Comparison of ENCODE assay signal across 8 mouse cellular contexts in the genomic region with DNA sequence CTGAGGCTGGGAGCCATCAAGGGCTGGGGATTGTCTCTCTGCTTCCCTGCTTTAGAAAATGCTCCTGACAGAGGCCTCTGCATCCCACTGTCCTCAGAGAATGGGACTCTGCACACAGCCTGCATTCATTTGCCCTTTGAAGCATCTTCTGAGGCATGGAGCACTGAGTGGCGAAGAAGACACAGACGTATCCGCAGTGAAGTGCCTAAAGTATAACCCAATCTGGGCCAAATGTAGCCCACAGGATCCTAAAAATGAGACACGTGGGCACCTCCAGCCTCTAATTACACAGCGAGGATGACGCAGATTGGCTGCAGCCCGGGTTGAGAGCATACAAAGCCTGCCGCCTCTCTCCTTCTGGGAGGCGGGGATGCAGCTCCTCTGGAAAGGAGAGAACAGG. TPM values are rescaled to one million over a fixed set of nuclear protein-coding genes. Genes with fewer than 3 reads are reported as not detected.
DNase-seq lines count a peak whose midpoint lies in the region; ATAC-seq and TF ChIP-seq lines count a peak whose summit lies in the region.

No protein-coding gene starts in this region.

- intact Hi-C loops in heart, adult 2 months (cut with DNase I) = no loop called here

- TF ChIP-seq EP300 in heart, adult 2 months (IDR thresholded peaks at IDR 0.05; ENCODE audit: insufficient read depth, low read depth, low read length) = no peak

- H3K27ac ChIP-seq in heart, embryonic 16.5 days (ENCODE audit: low read length) = peak overlapping the region; percentile 48
- H3K27ac ChIP-seq in heart, adult 2 months = no peak overlapping the region
- peak overlapping the region; percentile 1; the same call in 1 of the 2 replicates for H3K27ac ChIP-seq in intestine, embryonic 15.5 days
- H3K27ac ChIP-seq in midbrain, postnatal 0 days (ENCODE audit: low read depth, low read length) = peak overlapping the region; percentile 38
- H3K27ac ChIP-seq in liver, embryonic 11.5 days (ENCODE audit: low read depth, low read length) = no peak overlapping the region

- no peak overlapping the region for H3K4me2 ChIP-seq in heart, embryonic 16.5 days (ENCODE audit: low read depth, low read length)
- peak overlapping the region; percentile 26; the same call in 1 of the 2 replicates for H3K4me2 ChIP-seq in intestine, embryonic 15.5 days (replicated peaks)
- no peak overlapping the region for H3K4me2 ChIP-seq in midbrain, postnatal 0 days (ENCODE audit: low read depth, low read length, poor library complexity, severe bottlenecking)
- H3K4me2 ChIP-seq in liver, embryonic 11.5 days = no peak overlapping the region

- H3K79me2 ChIP-seq in heart, adult 2 months (replicated peaks; ENCODE audit: control insufficient read depth, insufficient read depth, low read length) = no peaks in the 10 kb centered on the region

- 72% methylated on average over 9 of the region's 9 CpGs for WGBS in heart, embryonic 16.5 days
- 64% methylated on average over 9 of the region's 9 CpGs for WGBS in heart, adult 2 months
- 54% methylated on average over 9 of the region's 9 CpGs for WGBS in intestine, embryonic 15.5 days
- WGBS in midbrain, postnatal 0 days = 43% methylated on average over 9 of the region's 9 CpGs
- 72% methylated on average over 9 of the region's 9 CpGs for WGBS in liver, embryonic 11.5 days

- no peak for DNase-seq in heart, adult 2 months
- DNase-seq in adrenal gland, postnatal 25 days = peak; percentile 13
- peak; percentile 56 for DNase-seq in midbrain, postnatal 0 days (ENCODE audit: low spot score)
- DNase-seq in liver, embryonic 11.5 days (ENCODE audit: low spot score) = no peak
- DNase-seq in cerebellum, adult 8-10 months = no peak

- TF ChIP-seq CTCF in heart, adult 2 months (IDR thresholded peaks at IDR 0.05) = no peak
- no peak for TF ChIP-seq CTCF in midbrain, postnatal 0 days (IDR thresholded peaks at IDR 0.05)

- H3K9ac ChIP-seq in heart, embryonic 16.5 days (ENCODE audit: low read length) = no peak overlapping the region
- H3K9ac ChIP-seq in heart, adult 2 months (ENCODE audit: low read depth, low read length) = no peak overlapping the region
- H3K9ac ChIP-seq in intestine, embryonic 15.5 days = no peak overlapping the region
- H3K9ac ChIP-seq in midbrain, postnatal 0 days (replicated peaks; ENCODE audit: low read length, poor library complexity, severe bottlenecking) = 0 out of 2 replicates have a peak overlapping the region, but pooled peaks have one; percentile 13
- H3K9ac ChIP-seq in liver, embryonic 11.5 days (ENCODE audit: low read depth, low read length) = no peak overlapping the region

- H3K4me3 ChIP-seq in heart, embryonic 16.5 days (ENCODE audit: low read length) = no peak overlapping the region
- no peak overlapping the region for H3K4me3 ChIP-seq in heart, adult 2 months
- no peak overlapping the region for H3K4me3 ChIP-seq in intestine, embryonic 15.5 days (replicated peaks)
- no peak overlapping the region for H3K4me3 ChIP-seq in midbrain, postnatal 0 days (ENCODE audit: low read depth, low read length)
- H3K4me3 ChIP-seq in liver, embryonic 11.5 days (ENCODE audit: low read depth, low read length) = no peak overlapping the region

- no peaks in the 10 kb centered on the region for H3K27me3 ChIP-seq in heart, embryonic 16.5 days (ENCODE audit: control insufficient read depth, insufficient read depth, low read length)
- no peaks in the 10 kb centered on the region for H3K27me3 ChIP-seq in heart, adult 2 months (ENCODE audit: control insufficient read depth, insufficient read depth, low read length)
- H3K27me3 ChIP-seq in intestine, embryonic 15.5 days (replicated peaks) = no peaks in the 10 kb centered on the region
- H3K27me3 ChIP-seq in midbrain, postnatal 0 days (ENCODE audit: insufficient read depth, low read length) = no peaks in the 10 kb centered on the region
- H3K27me3 ChIP-seq in liver, embryonic 11.5 days (replicated peaks; ENCODE audit: control insufficient read depth, insufficient read depth, low read length) = no peaks in the 10 kb centered on the region

- peaks cover 4% of the 10 kb centered on the region; the same call in 1 of the 2 replicates for H3K4me1 ChIP-seq in heart, embryonic 16.5 days (ENCODE audit: control insufficient read depth, insufficient read depth, low read length)
- H3K4me1 ChIP-seq in heart, adult 2 months (ENCODE audit: control insufficient read depth, insufficient read depth, low read length) = no peaks in the 10 kb centered on the region
- 0 out of 2 replicates have a peak, but pooled peaks cover 9% of the 10 kb centered on the region for H3K4me1 ChIP-seq in intestine, embryonic 15.5 days (replicated peaks)
- H3K4me1 ChIP-seq in midbrain, postnatal 0 days (ENCODE audit: insufficient read depth, low read length) = peaks cover 4% of the 10 kb centered on the region; the same call in 1 of the 2 replicates
- no peaks in the 10 kb centered on the region; the same call in 1 of the 2 replicates for H3K4me1 ChIP-seq in liver, embryonic 11.5 days (replicated peaks; ENCODE audit: control insufficient read depth, insufficient read depth, low read length)

- ATAC-seq in heart, embryonic 16.5 days (replicated peaks; ENCODE audit: extremely low read depth, insufficient read depth, low FRiP score) = no peak
- ATAC-seq in intestine, embryonic 15.5 days = no peak
- ATAC-seq in midbrain, postnatal 0 days (ENCODE audit: low FRiP score) = peak; percentile 54; the same call in 1 of the 2 replicates
- ATAC-seq in liver, embryonic 11.5 days (replicated peaks; ENCODE audit: low FRiP score) = no peak
- no peak for ATAC-seq in megakaryocyte, adult 5-6 weeks (ENCODE audit: poor library complexity, severe bottlenecking)

- H3K36me3 ChIP-seq in heart, embryonic 16.5 days (ENCODE audit: control insufficient read depth, insufficient read depth) = no peaks in the 10 kb centered on the region
- H3K36me3 ChIP-seq in heart, adult 2 months (ENCODE audit: control insufficient read depth, insufficient read depth, low read length) = no peaks in the 10 kb centered on the region
- no peaks in the 10 kb centered on the region for H3K36me3 ChIP-seq in intestine, embryonic 15.5 days
- H3K36me3 ChIP-seq in midbrain, postnatal 0 days (ENCODE audit: insufficient read depth, low read length) = no peaks in the 10 kb centered on the region
- no peaks in the 10 kb centered on the region for H3K36me3 ChIP-seq in liver, embryonic 11.5 days (ENCODE audit: control insufficient read depth, insufficient read depth, low read length)

- no peaks in the 10 kb centered on the region for H3K9me3 ChIP-seq in heart, embryonic 16.5 days (replicated peaks; ENCODE audit: control insufficient read depth, low read length)
- H3K9me3 ChIP-seq in intestine, embryonic 15.5 days = no peaks in the 10 kb centered on the region
- no peaks in the 10 kb centered on the region for H3K9me3 ChIP-seq in midbrain, postnatal 0 days (ENCODE audit: low read length)
- H3K9me3 ChIP-seq in liver, embryonic 11.5 days (ENCODE audit: control insufficient read depth, low read length) = no peaks in the 10 kb centered on the region

- TF ChIP-seq POLR2A in heart, adult 2 months (IDR thresholded peaks at IDR 0.05; ENCODE audit: insufficient read depth, low read depth, low read length) = no peak

RNA-seq across cellular contexts. Expression of a gene that starts 36.3 kb away (rescaled TPM):
- 40.7 and 41.5 TPM in 2 replicates for polyA plus RNA-seq in heart, embryonic 16.5 days (2015; fragmentation: Nextera tagmentation; extraction: Ambion mirVana)
- total RNA-seq in heart, adult 2 months (2021) = 10 to 100 TPM; 37.9 to 40.9 TPM
- 6.1 and 12.3 TPM in 2 replicates for polyA plus RNA-seq in heart, adult 2 months (2012; rRNA removed)
- 62.4 and 67.5 TPM in 2 replicates for total RNA-seq in adrenal gland, postnatal 25 days (2021)
- 49.3 and 55.3 TPM in 2 replicates for polyA plus RNA-seq in intestine, embryonic 15.5 days (2015; fragmentation: Nextera tagmentation; extraction: Ambion mirVana)
- 29.0 and 39.4 TPM in 2 replicates for total RNA-seq in midbrain, postnatal 0 days (2014; rRNA removed)
- polyA plus RNA-seq in midbrain, postnatal 0 days (2015; fragmentation: Nextera tagmentation; extraction: Ambion mirVana) = 39.1 and 44.2 TPM in 2 replicates
- polyA plus RNA-seq in liver, embryonic 11.5 days (2014; fragmentation: Nextera tagmentation; extraction: Ambion mirVana) = 27.5 and 32.1 TPM in 2 replicates
- 53.3 TPM in 2 replicates for total RNA-seq in megakaryocyte, adult 5-6 weeks (2015)
- total RNA-seq in megakaryocyte, adult 5-6 weeks (2017) = 24.4 and 24.9 TPM in 2 replicates

Comparison
In these comparisons a context has a peak if more than half of its experiments do, and no peak if none do; other contexts are left out.
1. H3K27ac ChIP-seq: peak in heart, embryonic 16.5 days (single experiment), intestine, embryonic 15.5 days (single experiment) and midbrain, postnatal 0 days (single experiment); none in heart, adult 2 months (single experiment) and liver, embryonic 11.5 days (single experiment).
2. DNase-seq: peak in adrenal gland, postnatal 25 days (single experiment) and midbrain, postnatal 0 days (single experiment); none in heart, adult 2 months (0 of 2), liver, embryonic 11.5 days (single experiment) and cerebellum, adult 8-10 months (single experiment).